Mouse (Mus musculus) heart, postnatal 0 days (tissue): Measurements from ENCODE around the gene Fam13c.

ENCODE experiments used
- CTCF ChIP-seq: IDR thresholded peaks from 2 replicates; pipeline ENCODE4 v1.5.1; 2016; ENCODE audit warnings: antibody characterized with exemption, control low read depth, low read depth
- EP300 ChIP-seq: IDR thresholded peaks from 2 replicates; pipeline ENCODE4 v1.6.1; 2016; ENCODE audit warnings: antibody characterized with exemption, low read depth

DNA sequence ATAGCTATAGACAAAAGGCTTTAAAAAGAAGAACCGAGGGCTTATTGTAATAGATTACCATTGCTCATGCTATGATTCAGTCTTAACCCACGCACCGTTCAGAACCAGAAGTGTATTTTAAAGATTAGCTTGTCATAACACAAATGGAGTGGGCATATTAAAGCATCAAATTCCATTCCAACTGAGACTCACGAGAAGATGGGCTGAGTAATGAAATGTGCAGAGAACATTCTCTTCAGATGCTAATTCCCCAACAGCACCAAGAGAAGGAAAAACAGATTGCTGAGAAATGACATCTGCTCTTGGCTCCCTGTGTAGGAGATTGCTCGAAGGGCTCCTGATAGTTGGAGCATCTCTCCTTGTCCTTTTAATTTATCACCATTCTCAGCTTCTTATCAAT, 44.4 kb upstream of the Fam13c start:
- TF ChIP-seq CTCF = no peak
- TF ChIP-seq EP300 = no peak
